Mouse (Mus musculus) MEL (cell line): ENCODE measurements around the gene Bpi. TPM values are rescaled to one million over a fixed set of nuclear protein-coding genes. Genes with fewer than 3 reads are reported as not detected.

ENCODE experiments used
- DNase-seq: peaks from one replicate; pipeline ENCODE4 v3.0.0; 2011; ENCODE audit warnings: low read depth, low spot score
- H3K27ac ChIP-seq: 2 replicates; pipeline ENCODE4 v1.5.1; 2012; ENCODE audit warnings: low read depth, mild to moderate bottlenecking, control low read depth, low read length, moderate library complexity; ENCODE audit not compliant: control insufficient read depth
- H3K27me3 ChIP-seq, 2 experiments: fragments of 150-350 bp in 1 of 2; sonication (generic) in 1 of 2; 2 replicates each; pipeline ENCODE4 v1.6.1; 2012; ENCODE audit warnings: low read length in 2 of 2, mild to moderate bottlenecking in 2 of 2, improper control_type of control experiment in 1 of 2, moderate library complexity in 1 of 2; ENCODE audit not compliant: insufficient read depth in 2 of 2, control insufficient read depth in 1 of 2
- H3K36me3 ChIP-seq, 2 experiments: 2 replicates each; pipeline ENCODE4 v1.6.1; 2012 to 2014; ENCODE audit warnings: low read length in 2 of 2, improper control_type of control experiment in 1 of 2, inconsistent platforms in 1 of 2, mild to moderate bottlenecking in 1 of 2; ENCODE audit not compliant: insufficient read depth in 2 of 2, control insufficient read depth in 1 of 2
- H3K4me1 ChIP-seq, 2 experiments: fragments of 150-350 bp in 1 of 2; sonication (generic) in 1 of 2; 2 replicates each; pipeline ENCODE4 v1.6.1; 2012; ENCODE audit warnings: low read length in 2 of 2, improper control_type of control experiment in 1 of 2, mild to moderate bottlenecking in 1 of 2; ENCODE audit not compliant: insufficient read depth in 2 of 2, control insufficient read depth in 1 of 2
- H3K4me3 ChIP-seq, 2 experiments: fragments of 150-350 bp in 1 of 2; sonication (generic) in 1 of 2; 2 replicates each; pipeline ENCODE4 v1.5.1; 2012; ENCODE audit warnings: low read depth in 2 of 2, low read length in 2 of 2, mild to moderate bottlenecking in 2 of 2, moderate library complexity in 2 of 2, control low read depth in 1 of 2, improper control_type of control experiment in 1 of 2; ENCODE audit not compliant: control insufficient read depth in 1 of 2, insufficient read depth in 1 of 2
- H3K79me2 ChIP-seq: 2 replicates; pipeline ENCODE4 v1.6.1; 2012; ENCODE audit warnings: mild to moderate bottlenecking, low read length, moderate library complexity; ENCODE audit not compliant: control insufficient read depth, poor library complexity, insufficient read depth
- H3K9ac ChIP-seq: 2 replicates; pipeline ENCODE4 v1.6.1; 2012; ENCODE audit warnings: low read depth, mild to moderate bottlenecking, control low read depth, low read length, moderate library complexity; ENCODE audit not compliant: control insufficient read depth, poor library complexity, severe bottlenecking
- H3K9me3 ChIP-seq: fragments of 150-350 bp; sonication (generic); replicated peaks from 2 replicates; pipeline ENCODE4 v1.6.1; 2012; ENCODE audit warnings: mild to moderate bottlenecking, low read length, improper control_type of control experiment, moderate library complexity; ENCODE audit not compliant: insufficient read depth
- BHLHE40 ChIP-seq: IDR thresholded peaks from 2 replicates; pipeline ENCODE4 v1.6.1; 2012; ENCODE audit warnings: low read depth, mild to moderate bottlenecking, inconsistent platforms, low read length, improper control_type of control experiment, borderline replicate concordance
- CHD2 ChIP-seq: IDR thresholded peaks from 2 replicates; pipeline ENCODE4 v1.6.1; 2011; ENCODE audit warnings: low read length, improper control_type of control experiment
- CTCF ChIP-seq, 3 experiments: IDR thresholded peaks in 2 of 3; conservative IDR thresholded peaks in 1 of 3; 2 replicates each; pipeline ENCODE4 v1.5.1; 2011 to 2012; ENCODE audit warnings: low read length in 3 of 3, low read depth in 2 of 3, mild to moderate bottlenecking in 2 of 3, improper control_type of control experiment in 1 of 3, inconsistent platforms in 1 of 3, mixed read lengths in 1 of 3, moderate library complexity in 1 of 3; ENCODE audit not compliant: control insufficient read depth in 1 of 3, insufficient read depth in 1 of 3, poor library complexity in 1 of 3, severe bottlenecking in 1 of 3
- E2F4 ChIP-seq: IDR thresholded peaks from 2 replicates; pipeline ENCODE4 v1.6.1; 2011; ENCODE audit warnings: low read depth, low read length, improper control_type of control experiment, borderline replicate concordance
- ELF1 ChIP-seq: IDR thresholded peaks from 2 replicates; pipeline ENCODE4 v1.6.1; 2014; ENCODE audit warnings: low read depth, mild to moderate bottlenecking, inconsistent platforms, low read length, improper control_type of control experiment, moderate library complexity
- EP300 ChIP-seq, 2 experiments: IDR thresholded peaks; 2 replicates each; pipeline ENCODE4 v1.6.1; 2011; ENCODE audit warnings: improper control_type of control experiment in 2 of 2, low read length in 2 of 2, low read depth in 1 of 2, mild to moderate bottlenecking in 1 of 2
- ETS1 ChIP-seq: IDR thresholded peaks from 2 replicates; pipeline ENCODE4 v1.6.1; 2012; ENCODE audit warnings: low read depth, mild to moderate bottlenecking, inconsistent platforms, low read length, improper control_type of control experiment, moderate library complexity
- GATA1 ChIP-seq: IDR thresholded peaks from 2 replicates; pipeline ENCODE4 v1.6.1; 2011; ENCODE audit warnings: low read depth, low read length, improper control_type of control experiment
- JUND ChIP-seq: IDR thresholded peaks from 2 replicates; pipeline ENCODE4 v1.6.1; 2011; ENCODE audit warnings: low read depth, mild to moderate bottlenecking, improper control_type of control experiment, low read length
- KAT2A ChIP-seq: conservative IDR thresholded peaks from 2 replicates; pipeline ENCODE4 v1.6.1; 2012; ENCODE audit warnings: low read depth, low read length, improper control_type of control experiment, inconsistent platforms
- MAFK ChIP-seq: IDR thresholded peaks from 2 replicates; pipeline ENCODE4 v1.6.1; 2011; ENCODE audit warnings: low read depth, mild to moderate bottlenecking, low read length, improper control_type of control experiment, borderline replicate concordance
- MAZ ChIP-seq: IDR thresholded peaks from 2 replicates; pipeline ENCODE4 v1.6.1; 2012; ENCODE audit warnings: low read depth, mild to moderate bottlenecking, inconsistent platforms, low read length, improper control_type of control experiment
- MYC ChIP-seq: IDR thresholded peaks from 2 replicates; pipeline ENCODE4 v1.6.1; 2011; ENCODE audit warnings: low read depth, mild to moderate bottlenecking, low read length, improper control_type of control experiment, moderate library complexity
- NRF1 ChIP-seq: IDR thresholded peaks from 2 replicates; pipeline ENCODE4 v1.6.1; 2014; ENCODE audit warnings: low read depth, mild to moderate bottlenecking, inconsistent platforms, low read length, improper control_type of control experiment, moderate library complexity; ENCODE audit not compliant: poor library complexity, insufficient read depth, severe bottlenecking
- POLR2A ChIP-seq, 2 experiments: IDR thresholded peaks; 2 replicates each; pipeline ENCODE4 v1.6.1; 2011 to 2012; ENCODE audit warnings: low read length in 2 of 2, mild to moderate bottlenecking in 2 of 2, control low read depth in 1 of 2, improper control_type of control experiment in 1 of 2, low read depth in 1 of 2, moderate library complexity in 1 of 2; ENCODE audit not compliant: control insufficient read depth in 1 of 2, insufficient read depth in 1 of 2, poor library complexity in 1 of 2
- POLR2AphosphoS5 ChIP-seq: IDR thresholded peaks from 2 replicates; pipeline ENCODE4 v1.6.1; 2012; ENCODE audit warnings: low read depth, borderline replicate concordance, mild to moderate bottlenecking, inconsistent platforms, low read length, moderate library complexity, mixed read lengths
- RAD21 ChIP-seq: IDR thresholded peaks from 2 replicates; pipeline ENCODE4 v1.6.1; 2011; ENCODE audit warnings: mild to moderate bottlenecking, low read depth, low read length, improper control_type of control experiment
- RCOR1 ChIP-seq: IDR thresholded peaks from 2 replicates; pipeline ENCODE4 v1.6.1; 2012; ENCODE audit warnings: low read depth, mild to moderate bottlenecking, inconsistent platforms, low read length, improper control_type of control experiment
- TAL1 ChIP-seq: IDR thresholded peaks from 2 replicates; pipeline ENCODE4 v1.6.1; 2012; ENCODE audit warnings: mild to moderate bottlenecking, inconsistent platforms, low read length, moderate library complexity, mixed read lengths
- USF1 ChIP-seq: IDR thresholded peaks from 2 replicates; pipeline ENCODE4 v1.6.1; 2014; ENCODE audit warnings: low read depth, mild to moderate bottlenecking, inconsistent platforms, low read length, improper control_type of control experiment, moderate library complexity
- USF2 ChIP-seq, 2 experiments: IDR thresholded peaks; 2 replicates each; pipeline ENCODE4 v1.6.1; 2011 to 2012; ENCODE audit warnings: improper control_type of control experiment in 2 of 2, low read length in 2 of 2, borderline replicate concordance in 1 of 2, inconsistent platforms in 1 of 2, low read depth in 1 of 2, mild to moderate bottlenecking in 1 of 2; ENCODE audit not compliant: insufficient read depth in 1 of 2
- ZC3H11A ChIP-seq: IDR thresholded peaks from 2 replicates; pipeline ENCODE4 v1.6.1; 2012; ENCODE audit warnings: low read depth, mild to moderate bottlenecking, inconsistent platforms, low read length, improper control_type of control experiment
- ZMIZ1 ChIP-seq: IDR thresholded peaks from 2 replicates; pipeline ENCODE4 v1.6.1; 2012; ENCODE audit warnings: low read depth, mild to moderate bottlenecking, inconsistent platforms, low read length, improper control_type of control experiment, moderate library complexity
- ZNF384 ChIP-seq: IDR thresholded peaks from 2 replicates; pipeline ENCODE4 v1.6.1; 2012; ENCODE audit warnings: low read depth, mild to moderate bottlenecking, inconsistent platforms, low read length, improper control_type of control experiment
- polyA plus RNA-seq, 2 experiments: library from polyadenylated mRNA; stranded (reverse) in 1 of 2; unstranded in 1 of 2; fragments of >175 nt in 1 of 2; fragments of >200 nt in 1 of 2; gene quantifications; 2 replicates each; pipeline versions ENCODE4 v1.2.1 to v1.2.4; 2012; ENCODE audit warnings: low replicate concordance in 2 of 2, low read depth in 1 of 2; ENCODE audit not compliant: insufficient read length in 2 of 2, insufficient read depth in 1 of 2, missing spikeins in 1 of 2
- total RNA-seq: library from RNA; depleted of rRNA; stranded (reverse); fragments of 300-350 nt; gene quantifications from 2 replicates; pipeline ENCODE4 v1.2.3, GENCODE M21; 2012

Gene Bpi
- total and polyA plus RNA-seq, 3 experiments, result 0.10 TPM; not detected in 2

- TF ChIP-seq ZNF384 (no peak), MAFK (no peak), RCOR1 (no peak), RAD21 (no peak), KAT2A (no peak), NRF1 (no peak), TAL1 (no peak), ZMIZ1 (no peak), USF1 (no peak)
- Histone ChIP-seq H3K9me3 (no peaks in the 10 kb centered on the region), H3K27ac (no peak within 1 kb of the TSS), H3K79me2 (no peaks in the 10 kb centered on the region), H3K9ac (no peak within 1 kb of the TSS), H3K36me3 (no peaks in the 10 kb centered on the region), H3K27me3 (peaks cover 0 to 2% of the 10 kb centered on the region in 2 experiments; a peak in 1 of 4 replicates), H3K4me1 (no peaks in the 10 kb centered on the region), H3K4me3 (no peak within 1 kb of the TSS)
- no peak for DNase-seq
These were observed 48.2 kb downstream of the Bpi start, which contains the start of gene Lbp for GRCm38 (mm10) chr2:158305948-158306695. Lbp (plus strand) TSS chr2:158306493.

- H3K36me3 ChIP-seq, result no peaks in the 10 kb centered on the region
- H3K9ac ChIP-seq, result no peak overlapping the region
- TF ChIP-seq USF2 (IDR thresholded peaks at IDR 0.05; ENCODE audit: borderline replicate concordance in 1 of 2, insufficient read depth in 1 of 2, low read depth in 1 of 2, low read length in 2 of 2), result no peak
- no peak for TF ChIP-seq POLR2AphosphoS5
- no peak for TF ChIP-seq ZNF384
- no peak for TF ChIP-seq ETS1
- no peak for TF ChIP-seq ELF1
- no peak for TF ChIP-seq MAZ
- no peak for TF ChIP-seq CHD2
- TF ChIP-seq BHLHE40, result no peak
- no peak for TF ChIP-seq POLR2A (IDR thresholded peaks at IDR 0.05; ENCODE audit: control insufficient read depth in 1 of 2, insufficient read depth in 1 of 2, low read depth in 1 of 2, low read length in 2 of 2, poor library complexity in 1 of 2)
- TF ChIP-seq CTCF (IDR thresholded peaks at IDR 0.05 in 2 of 3, conservative IDR thresholded peaks at IDR 0.05 in 1 of 3; ENCODE audit: control insufficient read depth in 1 of 3, insufficient read depth in 1 of 3, low read depth in 2 of 3, low read length in 3 of 3, poor library complexity in 1 of 3, severe bottlenecking in 1 of 3), result no peak
- no peak for TF ChIP-seq GATA1
- no peak for TF ChIP-seq RAD21
- no peak for TF ChIP-seq EP300 (IDR thresholded peaks at IDR 0.05; ENCODE audit: low read depth in 1 of 2, low read length in 2 of 2)
- no peak for TF ChIP-seq USF1
- TF ChIP-seq JUND, result no peak
- TF ChIP-seq MYC, result no peak
- TF ChIP-seq E2F4, result no peak
- TF ChIP-seq ZC3H11A, result no peak
- H3K27me3 ChIP-seq, result peaks cover 0 to 2% of the 10 kb centered on the region in 2 experiments; a peak in 1 of 4 replicates
- H3K9me3 ChIP-seq, result no peaks in the 10 kb centered on the region
- H3K4me1 ChIP-seq, result no peaks in the 10 kb centered on the region
- no peak for DNase-seq
- H3K79me2 ChIP-seq, result no peaks in the 10 kb centered on the region
- H3K4me3 ChIP-seq, result no peak overlapping the region
- H3K27ac ChIP-seq, result no peak overlapping the region
These were observed 48.8 kb downstream of the Bpi start for GRCm38 (mm10) chr2:158306696-158307049.
